Mouse (Mus musculus) frontal cortex, postnatal 25 days (tissue): ENCODE data around the gene Stx8.

Experiments
- DNase-seq, 2 experiments: peaks; one replicate each; pipeline ENCODE4 v3.0.0; 2022; ENCODE audit warnings: low spot score in 2 of 2

The Stx8 gene

DNA sequence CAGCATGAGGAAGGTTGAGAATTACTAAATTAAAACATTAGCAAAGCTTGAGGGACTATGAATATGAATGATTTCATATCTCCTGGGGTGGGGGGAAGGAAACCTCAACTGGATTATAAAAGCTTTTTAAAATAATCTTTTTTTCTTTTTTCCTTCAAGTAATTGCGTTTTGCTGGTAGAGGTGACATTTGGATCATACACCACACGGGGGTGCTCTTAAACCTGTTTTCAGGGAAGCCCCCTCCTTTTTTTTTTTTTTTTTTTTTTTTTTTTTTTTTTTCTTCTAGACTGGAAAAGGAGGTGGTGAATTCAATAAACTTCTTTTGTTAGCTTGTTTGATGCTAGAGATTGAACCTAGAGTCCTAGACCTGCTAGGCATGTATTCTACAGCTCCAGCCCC is 9.3 kb downstream of the Stx8 start:
- no peak for DNase-seq

DNA sequence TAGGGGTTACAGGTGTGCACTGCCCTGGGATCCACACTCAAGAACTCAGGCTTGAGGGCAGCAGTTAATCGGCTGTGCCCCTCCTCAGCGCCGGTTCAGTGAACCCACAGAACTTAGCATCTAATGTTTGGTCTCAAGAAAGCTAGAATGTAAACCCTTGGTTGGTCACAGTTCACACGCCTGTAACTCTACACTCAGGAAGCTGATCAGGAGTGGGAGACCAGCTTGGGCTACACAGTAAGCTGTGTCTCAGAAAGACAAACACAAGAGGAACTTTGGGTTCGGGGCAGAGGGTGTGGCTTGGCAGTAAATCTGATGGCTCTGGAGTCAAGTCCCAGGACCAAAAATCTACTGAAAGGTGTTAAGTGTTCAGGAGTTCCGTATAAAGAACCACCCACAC is 17.6 kb downstream of the Stx8 start:
- no peak for DNase-seq

DNA sequence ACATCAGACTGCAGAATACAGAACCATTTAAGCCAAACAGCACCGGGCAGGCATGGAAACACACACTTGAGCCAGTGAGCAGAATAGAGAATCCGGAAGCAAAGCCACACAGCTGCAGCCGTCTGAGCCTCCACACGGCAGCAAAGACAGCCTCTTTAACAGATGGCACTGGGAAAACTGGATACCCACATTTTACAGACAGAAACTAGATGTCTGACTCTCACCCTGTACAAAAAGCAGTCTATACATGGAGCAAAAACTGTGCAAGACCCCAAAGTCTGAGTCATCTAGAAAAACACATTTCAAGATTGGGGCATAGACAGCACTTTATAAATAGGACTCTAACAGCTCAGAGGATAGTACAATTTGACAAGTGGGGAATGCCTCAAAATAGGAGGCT is 25.2 kb downstream of the Stx8 start:
- DNase-seq, result no peak

DNA sequence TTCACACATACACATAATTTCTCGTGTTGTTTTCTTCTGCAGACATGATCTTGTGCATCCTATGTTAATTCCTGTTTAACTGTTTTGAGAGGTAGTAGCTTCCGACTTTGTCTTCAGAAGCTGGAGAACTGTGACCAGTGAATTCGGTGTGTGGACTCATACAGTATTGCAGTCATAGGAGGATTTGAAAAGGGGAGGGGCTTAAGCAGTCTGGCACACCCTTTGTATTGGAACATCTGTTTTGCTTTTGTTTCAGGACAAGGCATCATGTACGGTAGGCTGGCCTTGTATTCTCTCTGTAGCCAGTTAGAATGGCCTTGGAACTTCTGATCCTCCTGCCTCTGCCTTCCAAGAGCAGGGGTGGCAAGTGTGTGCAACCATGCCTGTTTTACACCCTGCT is 30.0 kb downstream of the Stx8 start:
- no peak for DNase-seq

DNA sequence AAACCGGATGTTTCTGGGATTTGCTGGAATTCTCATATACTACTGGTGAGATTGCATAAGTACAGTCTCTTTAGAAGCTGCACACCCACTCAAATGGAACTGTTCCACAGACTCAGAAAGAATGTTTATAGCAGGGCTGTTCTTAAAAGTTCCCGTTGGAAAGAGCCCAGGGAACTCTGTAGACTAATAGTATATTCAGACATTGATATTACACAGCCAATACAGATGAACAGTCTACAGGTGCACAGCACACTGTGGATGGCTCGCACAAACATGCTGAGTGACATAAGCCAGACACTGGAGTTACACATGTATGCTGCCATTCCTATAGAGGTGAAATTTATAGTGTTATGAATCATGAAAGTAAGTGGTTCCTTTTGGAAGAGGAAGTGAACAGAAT is 32.9 kb downstream of the Stx8 start:
- no peak for DNase-seq

DNA sequence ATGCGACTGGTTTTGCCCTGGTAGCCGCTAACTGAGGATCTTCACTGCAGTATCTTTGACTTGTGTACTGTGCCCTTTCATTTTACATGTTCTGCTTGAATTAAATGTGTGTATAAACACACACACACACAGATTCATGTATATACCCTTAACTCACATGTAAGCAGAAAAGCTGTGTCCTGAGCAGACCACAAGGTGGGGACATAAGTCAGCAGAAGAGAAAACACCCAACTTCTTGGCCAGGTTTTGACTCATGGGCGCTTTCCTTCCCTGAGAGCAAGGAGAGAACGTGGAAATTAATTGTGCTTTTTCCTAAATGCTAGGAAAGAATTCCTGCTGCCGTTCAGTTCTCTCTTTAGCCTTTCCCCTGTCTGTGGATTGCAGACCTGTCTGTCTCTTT is 33.6 kb downstream of the Stx8 start:
- no peak for DNase-seq

DNA sequence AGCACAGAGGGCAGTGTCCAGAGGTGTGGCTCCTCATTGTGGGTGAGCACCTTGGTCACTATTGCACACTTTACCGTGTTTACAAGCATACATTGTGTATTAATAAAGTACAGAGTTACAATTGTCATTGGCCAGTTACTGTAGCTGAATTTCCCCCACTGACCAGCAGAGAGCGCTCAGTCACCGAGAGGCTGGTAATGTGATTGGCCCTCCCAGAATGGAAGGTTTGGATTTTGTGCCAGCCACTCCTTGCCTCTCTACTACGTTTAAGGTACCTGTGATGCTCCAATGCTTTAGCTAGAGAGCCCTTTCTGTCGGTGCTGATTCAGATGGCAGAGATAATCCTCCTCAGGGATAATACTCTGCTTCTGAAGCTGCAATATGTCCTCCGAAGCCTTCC is 38.2 kb downstream of the Stx8 start:
- peak; percentile 55 to 69 for DNase-seq

DNA sequence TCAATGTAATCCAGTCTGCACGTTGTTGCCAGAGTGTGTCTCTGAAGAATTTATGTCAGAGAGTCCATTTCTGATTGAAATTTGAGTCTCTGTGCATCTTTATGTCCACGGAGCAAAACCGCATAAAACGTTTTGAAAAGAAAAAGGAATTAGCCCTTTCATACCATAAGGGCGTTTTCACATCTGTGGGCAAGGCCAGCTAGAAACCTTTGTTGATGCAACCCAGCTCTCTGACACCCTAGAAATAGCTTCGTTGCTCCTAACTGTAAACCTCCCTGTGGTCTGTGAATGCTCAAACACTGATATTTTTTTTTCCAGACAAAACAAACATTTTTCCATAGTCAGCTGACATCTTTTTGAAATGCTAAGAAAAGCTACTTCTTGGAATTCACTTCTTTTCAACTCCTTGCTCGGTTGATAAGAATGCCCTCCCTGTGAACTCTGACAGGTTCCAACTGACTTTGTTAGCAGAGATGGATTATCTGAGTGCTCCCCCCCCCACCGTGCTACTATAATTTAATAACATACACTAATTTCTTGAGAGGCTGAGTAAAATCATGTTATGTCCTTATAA is 40.3 kb downstream of the Stx8 start:
- DNase-seq, result no peak

DNA sequence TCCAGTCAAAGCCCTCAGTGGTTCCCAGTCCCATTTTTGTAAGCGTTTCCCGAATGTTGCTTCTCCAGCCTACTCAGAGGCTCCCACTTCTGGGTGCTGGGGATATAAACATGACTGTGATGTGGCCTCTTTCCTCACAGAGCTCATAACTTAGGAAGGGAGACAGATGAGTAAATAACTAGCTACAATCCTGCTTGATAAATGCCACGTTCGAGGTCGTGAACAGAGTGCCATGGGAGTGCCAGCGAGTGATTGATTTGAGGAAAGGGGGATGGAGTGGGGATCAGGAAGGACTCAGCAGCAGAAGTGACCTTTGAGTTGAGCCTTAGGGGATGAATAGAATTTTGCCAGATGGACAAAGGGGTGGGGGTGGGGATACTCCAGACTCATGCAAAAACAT is 41.7 kb downstream of the Stx8 start:
- DNase-seq, result no peak

DNA sequence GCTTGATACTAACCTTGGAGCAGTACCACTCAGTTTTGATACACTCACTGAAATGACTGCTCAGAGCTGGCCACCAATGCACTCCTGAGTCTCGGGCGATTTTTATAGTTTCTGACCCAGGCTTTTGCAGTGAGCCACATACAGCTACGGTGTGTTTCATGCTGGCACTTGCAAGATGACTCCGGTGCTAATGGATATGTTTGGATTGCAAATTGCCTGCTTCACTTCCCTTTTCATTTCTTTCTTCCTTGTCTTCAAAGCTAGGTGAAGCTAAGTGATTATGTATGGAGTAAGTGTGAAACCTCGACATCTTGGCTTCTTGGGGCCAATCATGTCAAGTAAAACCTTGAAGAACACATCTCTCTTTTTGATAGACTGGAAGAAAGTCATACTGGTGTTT is 43.4 kb downstream of the Stx8 start:
- no peak for DNase-seq

DNA sequence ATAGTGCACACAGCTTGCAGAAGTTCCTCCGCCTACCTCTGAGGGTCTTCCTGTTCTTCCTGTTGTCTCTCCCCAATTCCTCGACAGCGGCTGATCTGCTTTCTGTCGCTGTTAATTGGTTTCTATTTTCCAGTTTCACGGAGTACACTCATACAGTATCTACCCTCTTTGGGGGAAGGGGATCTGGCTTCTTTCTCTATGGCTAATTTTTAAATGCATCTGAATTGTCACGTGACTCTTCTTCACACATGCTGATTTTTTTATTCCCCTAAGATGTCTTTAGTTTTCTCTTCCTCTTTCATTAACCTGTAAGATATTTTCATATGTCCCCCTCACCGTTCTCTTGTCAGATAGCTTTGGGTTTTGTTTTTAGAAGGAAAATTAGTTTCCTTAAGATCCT is 46.2 kb downstream of the Stx8 start:
- no peak for DNase-seq

DNA sequence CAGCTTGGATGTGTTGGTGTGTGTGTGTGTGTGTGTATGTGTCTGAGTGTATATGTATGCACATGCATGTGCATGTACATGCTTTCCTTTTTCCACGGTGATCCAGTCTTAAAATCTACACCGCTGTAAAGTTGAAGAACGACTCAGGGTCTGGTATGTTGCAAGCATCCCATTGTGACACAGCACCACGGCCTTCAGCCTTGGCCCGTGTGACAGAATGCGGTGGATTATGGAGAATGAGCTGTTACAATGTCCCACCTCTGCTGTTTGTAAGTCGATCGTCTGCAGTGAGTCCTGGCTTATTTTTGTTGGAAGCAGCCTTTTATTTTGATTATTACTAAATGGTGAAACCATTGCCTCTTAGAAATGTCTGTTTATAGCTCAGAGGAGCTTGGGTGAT is 52.2 kb downstream of the Stx8 start:
- no peak for DNase-seq

DNA sequence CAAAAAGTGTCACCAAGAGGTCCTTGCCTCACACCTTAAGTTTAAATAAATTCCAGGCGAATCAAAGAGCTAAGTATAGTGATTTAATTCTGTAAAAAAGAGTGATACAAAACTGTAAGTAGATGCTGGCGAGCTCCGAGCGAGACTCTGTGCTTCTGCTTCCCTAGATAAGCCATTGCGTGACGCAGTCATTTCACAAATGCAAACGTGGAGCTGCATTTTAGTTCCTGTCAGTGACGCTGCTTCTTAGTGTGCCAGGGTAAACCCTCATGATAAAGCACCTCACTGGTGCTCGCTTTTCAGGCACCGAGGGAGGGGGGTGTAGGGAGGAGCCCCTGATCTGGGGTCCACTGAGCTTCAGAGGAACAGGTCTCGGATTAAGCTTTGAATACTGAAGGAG is 53.2 kb downstream of the Stx8 start:
- no peak for DNase-seq

DNA sequence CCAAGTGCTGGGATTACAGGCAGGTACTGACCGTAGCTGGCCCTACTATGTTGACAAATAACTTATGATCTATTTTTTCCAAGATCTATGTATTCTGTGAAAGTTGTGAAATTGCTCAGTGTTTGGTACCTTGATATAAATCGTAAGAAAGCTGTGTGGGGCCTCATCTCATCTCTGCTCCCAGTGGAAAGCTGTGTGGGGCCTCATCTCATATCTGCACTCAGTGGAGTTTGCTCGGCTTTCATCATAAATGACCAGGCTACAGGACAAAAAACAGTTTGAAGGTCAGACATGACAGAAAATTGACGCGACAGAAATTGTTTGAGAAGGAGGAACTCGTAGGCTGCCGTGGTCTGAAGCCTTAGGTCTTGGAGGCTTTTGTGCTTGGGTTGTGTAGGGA is 56.0 kb downstream of the Stx8 start:
- DNase-seq, result no peak

DNA sequence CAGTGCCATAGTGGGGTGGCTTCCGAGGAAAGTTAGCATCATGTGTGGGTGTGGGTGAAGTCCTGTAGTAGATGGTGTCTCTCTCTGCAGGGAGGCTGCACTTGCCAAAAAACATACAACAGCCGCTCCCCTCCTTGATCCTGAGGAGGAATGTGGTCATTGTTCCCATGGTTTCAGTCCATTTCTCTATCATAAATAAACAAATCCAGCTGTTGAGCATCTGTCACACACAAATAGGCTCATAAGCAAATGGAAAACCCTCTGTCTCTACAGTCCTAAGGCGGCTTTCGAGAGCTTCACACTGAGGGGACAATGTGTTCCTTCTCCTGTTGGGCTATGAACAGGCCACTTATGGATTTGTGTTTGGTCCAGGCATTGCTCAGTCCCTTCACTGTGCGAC is 56.9 kb downstream of the Stx8 start:
- no peak for DNase-seq

DNA sequence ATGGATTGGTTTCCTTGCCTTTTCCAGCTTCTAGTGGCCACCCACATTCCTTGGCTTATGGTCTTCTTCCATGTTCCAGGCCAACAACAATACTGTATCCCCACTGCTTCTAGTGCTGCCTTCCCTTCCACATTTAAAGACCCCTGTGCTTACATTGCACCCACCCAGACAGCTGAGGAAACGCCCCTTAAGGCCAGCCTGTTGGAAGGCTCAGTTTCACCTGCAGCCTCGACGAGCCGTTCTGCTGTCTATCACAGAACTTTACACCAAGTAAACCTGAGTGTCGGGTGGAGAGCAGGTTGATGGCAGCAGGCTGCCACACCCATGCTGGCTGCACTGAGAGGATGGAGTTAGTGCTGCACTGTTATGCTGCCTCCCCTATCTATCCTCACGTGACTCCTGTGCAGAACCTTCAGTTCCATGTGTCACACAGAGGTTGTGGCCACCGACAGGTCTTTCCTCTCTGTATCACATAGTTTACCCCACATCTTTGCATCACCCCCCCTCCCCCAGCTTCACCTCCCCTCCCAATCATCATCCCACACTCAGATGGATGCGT is 57.9 kb downstream of the Stx8 start:
- DNase-seq, result no peak

DNA sequence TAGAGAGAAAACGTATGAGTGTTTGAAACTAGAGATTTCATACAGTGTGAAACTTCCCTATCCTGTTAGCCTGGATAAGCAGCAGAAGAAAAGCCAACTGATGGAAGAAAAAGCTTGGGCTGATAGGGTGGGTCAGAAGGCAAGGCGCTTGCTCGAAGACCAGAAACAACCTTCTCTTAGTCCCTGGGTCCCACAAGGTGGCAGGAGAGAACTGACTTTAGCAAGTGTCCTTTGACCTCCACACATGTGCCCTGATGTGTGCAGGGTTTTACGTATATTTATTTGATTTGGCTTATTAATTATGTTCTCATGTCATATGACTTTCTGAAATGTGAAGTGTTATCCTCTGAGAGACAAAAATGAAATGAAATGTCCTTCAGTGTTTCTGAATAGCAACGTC is 60.6 kb downstream of the Stx8 start:
- DNase-seq, result no peak

DNA sequence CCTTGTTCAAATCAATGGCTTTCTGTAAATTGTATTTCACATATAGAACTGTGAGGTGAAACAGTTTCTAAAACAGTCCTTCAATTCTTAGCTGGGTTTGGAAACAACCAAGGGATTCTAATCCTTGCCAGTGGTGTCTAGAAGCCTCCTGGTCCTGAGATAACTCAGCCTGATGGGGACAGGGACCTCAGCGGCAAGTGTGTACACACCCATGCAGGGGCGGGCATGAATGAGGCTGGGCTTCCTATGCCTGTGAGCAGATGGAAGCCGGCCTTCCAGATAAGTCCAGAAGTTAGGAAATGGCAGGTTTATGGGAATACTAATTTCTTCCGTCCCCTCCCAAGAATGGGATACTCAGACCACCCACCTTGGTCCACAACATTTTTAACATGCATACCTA is 63.1 kb downstream of the Stx8 start:
- DNase-seq, result no peak

DNA sequence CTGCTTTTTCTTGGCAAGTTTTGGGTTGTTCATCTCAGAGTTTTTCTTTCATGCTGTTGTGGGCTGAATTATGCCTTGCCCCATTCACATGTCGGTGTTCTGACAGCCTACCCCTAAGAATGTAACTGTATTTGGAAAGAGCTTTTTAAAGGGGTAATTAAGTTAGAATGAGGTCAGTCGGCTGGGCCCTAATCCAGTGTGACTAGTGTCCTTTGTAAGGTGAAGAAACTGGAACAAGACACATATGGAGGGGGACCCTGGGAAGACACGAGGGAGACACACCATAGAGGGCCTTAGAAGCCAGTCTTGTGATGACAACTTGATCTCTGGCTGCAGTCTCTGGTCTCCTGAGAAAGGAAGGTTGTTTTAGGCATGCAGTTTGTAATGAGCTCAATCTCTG is 63.9 kb downstream of the Stx8 start:
- DNase-seq, result no peak

DNA sequence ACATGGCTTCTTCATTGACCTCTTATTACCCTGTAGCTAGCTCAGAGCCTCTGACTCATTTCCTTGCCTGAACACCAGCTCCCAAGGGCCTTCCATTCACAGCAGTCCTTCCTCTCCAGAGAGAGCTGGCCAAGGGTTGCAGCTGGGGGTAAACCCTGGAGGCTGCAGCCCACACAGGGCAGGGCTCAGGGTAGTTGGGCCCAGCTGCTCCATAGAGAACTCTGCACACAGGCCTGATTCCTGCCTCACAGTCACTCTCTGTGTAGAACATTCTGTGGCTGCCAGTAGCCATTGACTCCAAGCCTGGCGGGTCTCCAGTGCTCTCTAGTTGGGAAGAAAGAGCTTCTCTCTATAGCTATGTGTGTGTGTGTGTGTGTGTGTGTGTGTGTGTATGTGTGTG is 64.8 kb downstream of the Stx8 start:
- DNase-seq, result peak in 1 of 2 experiments; percentile 21

DNA sequence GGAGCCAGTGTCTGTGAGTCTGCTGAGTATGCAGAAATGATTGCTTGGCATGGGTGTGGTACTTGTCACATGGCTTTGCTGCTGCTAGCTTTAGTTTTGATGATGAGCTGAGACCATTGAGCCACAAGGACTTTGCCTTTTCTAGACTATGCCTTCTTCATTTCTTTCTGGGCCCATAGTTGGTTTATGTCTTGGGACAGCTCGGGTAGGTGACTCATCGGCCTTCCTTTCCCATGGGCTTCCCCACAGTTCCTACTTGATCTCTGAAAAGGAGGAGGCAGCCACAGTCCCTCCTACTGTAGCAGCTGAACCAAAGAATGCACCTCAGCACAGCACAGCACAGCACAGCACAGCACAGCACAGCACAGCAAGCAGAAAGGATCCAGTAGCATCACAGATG is 66.5 kb downstream of the Stx8 start:
- no peak for DNase-seq

DNA sequence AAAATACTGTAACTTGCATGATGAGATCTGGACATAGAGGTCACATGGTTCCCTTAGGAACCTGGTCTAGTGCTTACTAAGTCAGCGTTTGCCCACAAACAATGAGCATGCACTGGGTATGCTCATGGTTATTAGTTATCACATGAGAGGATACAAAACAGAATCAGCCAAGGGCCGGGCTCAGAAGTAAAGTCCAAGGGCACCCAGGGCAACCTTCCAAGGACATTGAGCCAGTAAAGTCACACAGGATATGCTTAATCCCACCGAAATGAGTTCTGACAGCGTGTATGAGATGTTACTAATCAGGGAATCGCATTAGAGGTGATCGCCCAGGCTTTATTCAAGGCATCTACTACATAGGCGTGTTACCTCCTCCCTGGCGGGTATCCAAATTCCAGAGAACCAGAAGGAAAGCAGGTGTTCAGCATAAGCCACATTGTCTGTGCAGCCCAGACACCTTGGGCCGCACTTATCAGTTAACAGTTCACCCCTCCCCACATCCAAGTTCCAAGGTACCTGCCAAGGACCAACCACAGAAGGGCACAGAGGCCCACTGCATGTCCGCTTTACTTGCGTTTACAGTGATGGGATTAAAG is 67.4 kb downstream of the Stx8 start:
- no peak for DNase-seq

DNA sequence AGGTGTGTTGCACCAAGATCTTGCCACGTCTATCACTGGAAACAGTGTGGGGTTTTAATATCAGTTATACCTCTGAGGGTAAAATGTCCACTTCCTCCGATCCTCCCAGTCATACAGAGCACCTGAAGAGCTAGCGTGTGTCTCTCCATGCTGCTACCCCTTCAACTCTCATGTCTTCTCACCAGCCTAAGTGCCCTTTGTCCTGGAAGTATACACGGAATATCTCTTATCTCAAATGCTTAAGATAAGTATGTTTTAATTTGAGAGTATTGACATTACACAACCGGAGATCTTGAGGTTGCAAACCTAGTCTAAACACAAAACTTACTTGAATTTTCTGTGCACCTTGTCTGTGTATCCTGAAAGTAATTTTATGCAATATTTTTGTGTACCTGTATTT is 68.4 kb downstream of the Stx8 start:
- no peak for DNase-seq

DNA sequence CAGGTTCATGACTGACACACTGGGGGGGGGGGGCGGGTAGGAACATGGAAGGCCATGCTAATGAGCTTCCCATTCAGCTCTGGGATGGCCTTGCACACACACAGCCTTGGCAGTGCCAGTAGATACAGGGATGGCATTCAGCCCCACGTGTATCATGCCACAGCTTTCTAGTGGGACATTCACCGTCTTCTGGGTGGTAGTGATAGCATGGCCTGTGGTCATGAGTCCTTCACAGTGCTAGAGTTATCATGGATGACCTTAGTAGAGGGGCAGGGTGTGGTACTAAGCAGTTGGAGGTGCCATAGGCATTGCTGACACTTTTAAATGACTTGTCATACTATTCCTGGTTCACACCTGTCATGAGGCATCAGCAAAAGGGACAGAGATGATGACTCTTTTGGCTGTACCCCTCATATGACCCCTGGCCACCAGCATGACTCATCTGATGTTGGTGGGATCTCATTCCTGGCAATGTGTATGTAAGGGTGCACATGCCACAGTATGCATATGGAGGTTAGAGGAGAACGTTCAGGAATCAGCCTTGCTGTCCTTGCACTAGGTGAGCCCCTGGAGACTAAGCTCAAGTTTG is 69.4 kb downstream of the Stx8 start:
- DNase-seq, result no peak
